Mouse (Mus musculus): ENCODE measurements around the gene Ermp1. TPM values are rescaled to one million over a fixed set of nuclear protein-coding genes. Genes with fewer than 3 reads are reported as not detected.
"Not testable (repeated sequence)": the region's sequence is repeated elsewhere in the genome, so short reads cannot be mapped to it uniquely, and the experiment has no call there.

Ermp1 gene
- polyA plus RNA-seq, 1 experiment from 2014 or later, result 8.0 TPM

GRCm38 (mm10) chr19:29641510-29641909, 6.7 kb downstream of the Ermp1 start:
- ATAC-seq (replicated peaks), result no peak
- WGBS, result 44% methylated on average over 5 of the region's 5 CpGs
- Histone ChIP-seq H3K4me2 (replicated peaks) (no peak overlapping the region), H3K27me3 (no peaks in the 10 kb centered on the region), H3K36me3 (no peaks in the 10 kb centered on the region; the same call in 1 of the 2 replicates), H3K4me3 (no peak overlapping the region), H3K27ac (replicated peaks) (no peak overlapping the region), H3K9ac (replicated peaks) (no peak overlapping the region), H3K9me3 (no peaks in the 10 kb centered on the region), H3K4me1 (no peaks in the 10 kb centered on the region)

- no peak for ATAC-seq (replicated peaks)
- no peaks in the 10 kb centered on the region; the same call in 1 of the 2 replicates for H3K36me3 ChIP-seq
- no peaks in the 10 kb centered on the region for H3K9me3 ChIP-seq
- no peak overlapping the region for H3K9ac ChIP-seq (replicated peaks)
- no peaks in the 10 kb centered on the region for H3K27me3 ChIP-seq
- WGBS, result 59% methylated on average over 9 of the region's 9 CpGs
- H3K4me1 ChIP-seq, result no peaks in the 10 kb centered on the region
- no peak overlapping the region for H3K4me3 ChIP-seq
- no peak overlapping the region for H3K27ac ChIP-seq (replicated peaks)
- no peak overlapping the region for H3K4me2 ChIP-seq (replicated peaks)
Observed at GRCm38 (mm10) chr19:29641055-29641454, 7.2 kb downstream of the Ermp1 start.

DNA sequence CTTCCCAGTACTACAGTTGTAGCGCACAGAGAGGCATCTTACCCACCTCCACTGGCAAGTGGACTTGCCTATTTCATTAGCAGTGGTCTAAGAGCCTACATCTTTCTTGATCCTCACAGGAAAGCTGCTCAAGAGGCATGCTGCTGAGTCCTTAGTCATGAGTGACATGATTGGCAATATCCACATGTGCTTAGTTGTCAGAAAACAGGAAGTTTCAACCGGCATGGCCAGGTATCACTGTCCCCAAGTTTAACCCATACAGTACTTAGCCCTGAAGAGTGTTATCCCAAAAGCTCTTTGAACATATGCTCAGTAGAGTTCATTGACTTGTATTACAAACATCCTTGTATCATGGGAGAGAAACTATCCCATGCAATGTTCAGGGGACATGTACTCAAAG, 36.1 kb downstream of the Ermp1 start:
- Histone ChIP-seq H3K4me3 (no peak overlapping the region), H3K4me1 (no peaks in the 10 kb centered on the region), H3K4me2 (replicated peaks) (no peak overlapping the region), H3K9me3 (no peaks in the 10 kb centered on the region), H3K9ac (replicated peaks) (no peak overlapping the region), H3K27ac (replicated peaks) (no peak overlapping the region), H3K27me3 (no peaks in the 10 kb centered on the region), H3K36me3 (peaks cover 18% of the 10 kb centered on the region)
- no peak for ATAC-seq (replicated peaks)
- 91% methylated on average over 2 of the region's 2 CpGs for WGBS

- 85% methylated on average over 10 of the region's 10 CpGs for WGBS
- Histone ChIP-seq H3K36me3 (peaks cover 13% of the 10 kb centered on the region), H3K4me2 (replicated peaks) (no peak overlapping the region), H3K27ac (replicated peaks) (no peak overlapping the region), H3K9ac (replicated peaks) (no peak overlapping the region), H3K27me3 (no peaks in the 10 kb centered on the region), H3K9me3 (no peaks in the 10 kb centered on the region), H3K4me3 (no peak overlapping the region), H3K4me1 (no peaks in the 10 kb centered on the region)
- ATAC-seq (replicated peaks), result no peak
Observed at GRCm38 (mm10) chr19:29610907-29611306, 37.3 kb downstream of the Ermp1 start.

GRCm38 (mm10) chr19:29608212-29608611, 40.0 kb downstream of the Ermp1 start:
- Histone ChIP-seq H3K36me3 (peaks cover 18% of the 10 kb centered on the region), H3K27me3 (no peaks in the 10 kb centered on the region), H3K9me3 (no peaks in the 10 kb centered on the region), H3K4me3 (no peak overlapping the region), H3K4me2 (replicated peaks) (no peak overlapping the region), H3K4me1 (no peaks in the 10 kb centered on the region), H3K27ac (replicated peaks) (no peak overlapping the region), H3K9ac (replicated peaks) (no peak overlapping the region)
- 81% methylated on average over 4 of the region's 4 CpGs for WGBS
- no peak for ATAC-seq (replicated peaks)

GRCm38 (mm10) chr19:29607521-29607920, 40.7 kb downstream of the Ermp1 start:
- WGBS, result 92% methylated on average over 4 of the region's 4 CpGs
- no peaks in the 10 kb centered on the region for H3K4me1 ChIP-seq
- H3K27ac ChIP-seq (replicated peaks), result no peak overlapping the region
- no peak overlapping the region for H3K4me3 ChIP-seq
- no peaks in the 10 kb centered on the region for H3K27me3 ChIP-seq
- peaks cover 22% of the 10 kb centered on the region for H3K36me3 ChIP-seq
- H3K4me2 ChIP-seq (replicated peaks), result no peak overlapping the region
- no peak for ATAC-seq (replicated peaks)
- no peak overlapping the region for H3K9ac ChIP-seq (replicated peaks)
- H3K9me3 ChIP-seq, result no peaks in the 10 kb centered on the region

- H3K9me3 ChIP-seq, result no peaks in the 10 kb centered on the region
- H3K4me3 ChIP-seq, result no peak overlapping the region
- H3K36me3 ChIP-seq, result peaks cover 24% of the 10 kb centered on the region
- H3K4me1 ChIP-seq, result no peaks in the 10 kb centered on the region
- H3K27me3 ChIP-seq, result no peaks in the 10 kb centered on the region
- H3K9ac ChIP-seq (replicated peaks), result no peak overlapping the region
- no peak for ATAC-seq (replicated peaks)
- no peak overlapping the region for H3K4me2 ChIP-seq (replicated peaks)
- no peak overlapping the region for H3K27ac ChIP-seq (replicated peaks)
- 95% methylated on average over 3 of the region's 3 CpGs for WGBS
Observed at GRCm38 (mm10) chr19:29604653-29605052, 43.6 kb downstream of the Ermp1 start.

- Histone ChIP-seq H3K4me2 (replicated peaks) (no peak overlapping the region), H3K4me3 (no peak overlapping the region), H3K4me1 (no peaks in the 10 kb centered on the region), H3K9me3 (no peaks in the 10 kb centered on the region), H3K36me3 (peaks cover 28% of the 10 kb centered on the region), H3K9ac (replicated peaks) (no peak overlapping the region), H3K27me3 (no peaks in the 10 kb centered on the region), H3K27ac (replicated peaks) (no peak overlapping the region)
- 87% methylated on average over 14 of the region's 14 CpGs for WGBS
- no peak for ATAC-seq (replicated peaks)
Observed at GRCm38 (mm10) chr19:29603548-29604353, 44.5 kb downstream of the Ermp1 start.

GRCm38 (mm10) chr19:29598981-29599380, 49.2 kb downstream of the Ermp1 start:
- Histone ChIP-seq H3K27me3 (no peaks in the 10 kb centered on the region), H3K9ac (replicated peaks) (no peak overlapping the region), H3K4me1 (no peaks in the 10 kb centered on the region), H3K4me2 (replicated peaks) (no peak overlapping the region), H3K4me3 (no peak overlapping the region), H3K27ac (replicated peaks) (no peak overlapping the region), H3K9me3 (no peaks in the 10 kb centered on the region), H3K36me3 (peaks cover 47% of the 10 kb centered on the region)
- WGBS, result 92% methylated on average over 5 of the region's 5 CpGs
- ATAC-seq (replicated peaks), result no peak

DNA sequence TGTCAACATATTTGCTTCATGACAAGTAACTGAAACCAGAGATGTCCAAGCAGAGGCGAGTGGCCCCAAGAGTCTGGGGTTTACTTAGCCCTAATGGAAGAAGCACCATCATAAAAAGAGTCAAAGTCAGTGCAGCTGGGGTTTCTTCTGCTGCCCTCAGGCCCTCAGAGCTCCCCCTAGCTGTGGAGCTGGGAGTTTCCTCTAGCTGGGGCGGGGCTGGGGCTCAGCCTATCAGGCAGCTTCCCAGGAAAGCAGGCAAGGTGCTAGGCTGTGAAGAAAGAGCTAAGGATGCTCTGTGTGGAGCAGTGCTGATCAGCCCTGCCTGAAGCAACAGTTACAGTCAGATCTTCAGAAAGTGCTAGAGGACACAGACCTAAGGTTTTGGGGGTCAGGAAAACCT, 51.2 kb downstream of the Ermp1 start:
- 98% methylated on average over 2 of the region's 2 CpGs for WGBS
- Histone ChIP-seq H3K27me3 (no peaks in the 10 kb centered on the region), H3K4me2 (replicated peaks) (no peak overlapping the region), H3K27ac (replicated peaks) (no peak overlapping the region), H3K9ac (replicated peaks) (no peak overlapping the region), H3K4me3 (no peak overlapping the region), H3K4me1 (no peaks in the 10 kb centered on the region), H3K9me3 (no peaks in the 10 kb centered on the region), H3K36me3 (peaks cover 31% of the 10 kb centered on the region)
- ATAC-seq (replicated peaks), result no peak

- Histone ChIP-seq H3K4me1 (no peaks in the 10 kb centered on the region), H3K4me2 (replicated peaks) (no peak overlapping the region), H3K27me3 (no peaks in the 10 kb centered on the region), H3K27ac (replicated peaks) (no peak overlapping the region), H3K9ac (replicated peaks) (no peak overlapping the region), H3K36me3 (peaks cover 33% of the 10 kb centered on the region), H3K9me3 (no peaks in the 10 kb centered on the region), H3K4me3 (no peak overlapping the region)
- no peak for ATAC-seq (replicated peaks)
- WGBS, result 95% methylated on average over 3 of the region's 3 CpGs
Observed at GRCm38 (mm10) chr19:29596276-29596675, 51.9 kb downstream of the Ermp1 start.

GRCm38 (mm10) chr19:29593783-29594182, 54.4 kb downstream of the Ermp1 start:
- H3K9ac ChIP-seq (replicated peaks); ATAC-seq (replicated peaks): not testable (repeated sequence)
- peaks cover 38% of the 10 kb centered on the region for H3K36me3 ChIP-seq

GRCm38 (mm10) chr19:29583734-29584133, 64.5 kb downstream of the Ermp1 start:
- Histone ChIP-seq H3K9ac (replicated peaks) (no peak overlapping the region), H3K4me3 (no peak overlapping the region), H3K27ac (replicated peaks) (no peak overlapping the region), H3K27me3 (no peaks in the 10 kb centered on the region), H3K4me1 (no peaks in the 10 kb centered on the region), H3K36me3 (peaks cover 28% of the 10 kb centered on the region), H3K4me2 (replicated peaks) (no peak overlapping the region), H3K9me3 (no peaks in the 10 kb centered on the region)
- no peak for ATAC-seq (replicated peaks)
- WGBS, result 71% methylated on average over 6 of the region's 6 CpGs

More at GRCm38 (mm10) chr19:29593783-29594182, 54.4 kb downstream of the Ermp1 start:
- not testable (repeated sequence) for H3K27ac ChIP-seq (replicated peaks); H3K4me2 ChIP-seq (replicated peaks); H3K27me3 ChIP-seq; H3K9me3 ChIP-seq; H3K4me1 ChIP-seq; H3K4me3 ChIP-seq
- 40% methylated on average over 3 of the region's 3 CpGs for WGBS
